Mouse (Mus musculus): ENCODE measurements around the gene Notch1. TPM values are rescaled to one million over a fixed set of nuclear protein-coding genes. Genes with fewer than 3 reads are reported as not detected.

The Notch1 gene
- polyA plus RNA-seq, 1 experiment from 2014 or later, result 27.9 TPM

DNA sequence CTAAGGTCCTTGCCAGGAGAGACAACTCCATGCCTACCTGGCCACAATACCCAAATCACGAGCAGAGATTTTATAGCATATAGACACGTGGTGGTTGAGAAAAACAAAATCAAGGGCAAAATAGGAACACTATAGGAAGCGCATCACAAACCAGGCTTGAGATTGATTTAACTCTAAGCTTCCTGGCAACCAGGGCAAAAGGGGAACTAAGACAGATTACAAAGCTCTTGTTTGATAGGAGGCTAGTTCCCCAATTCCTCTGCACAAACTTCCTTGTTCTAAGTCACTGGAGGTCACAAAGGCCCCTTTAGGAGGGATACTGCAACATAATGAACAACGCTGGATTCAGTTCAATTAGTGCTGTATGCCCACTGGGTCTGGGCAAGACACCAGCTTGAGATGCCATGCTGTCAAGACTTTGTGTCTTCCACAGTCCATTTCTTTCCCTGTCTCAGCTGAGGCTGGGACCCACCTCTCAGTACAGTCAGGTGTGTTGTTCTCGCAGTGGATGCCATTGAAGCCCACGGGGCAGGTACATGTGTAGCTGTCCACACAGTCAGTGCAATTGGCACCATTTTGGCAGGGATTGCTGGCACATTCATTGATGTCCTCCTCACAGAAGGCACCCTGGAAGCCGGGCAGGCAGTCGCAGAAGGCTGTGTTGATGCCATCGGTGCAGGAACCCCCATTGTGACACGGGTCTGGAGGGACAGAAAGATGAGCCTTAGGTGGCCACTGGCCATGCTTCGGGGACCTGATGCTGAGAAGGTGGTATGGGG is 44.0 kb downstream of the Notch1 start:
- no peak overlapping the region for H3K4me3 ChIP-seq (replicated peaks)
- H3K9me3 ChIP-seq, result no peaks in the 10 kb centered on the region
- peaks cover 83% of the 10 kb centered on the region for H3K36me3 ChIP-seq
- no peaks in the 10 kb centered on the region for H3K27me3 ChIP-seq
- H3K27ac ChIP-seq, result no peak overlapping the region
- WGBS, result 93% methylated on average over 11 of the region's 11 CpGs
- H3K9ac ChIP-seq (replicated peaks), result no peak overlapping the region
- no peak for ATAC-seq
- H3K4me2 ChIP-seq (replicated peaks), result no peak overlapping the region
- H3K4me1 ChIP-seq (replicated peaks), result peaks cover 31% of the 10 kb centered on the region

DNA sequence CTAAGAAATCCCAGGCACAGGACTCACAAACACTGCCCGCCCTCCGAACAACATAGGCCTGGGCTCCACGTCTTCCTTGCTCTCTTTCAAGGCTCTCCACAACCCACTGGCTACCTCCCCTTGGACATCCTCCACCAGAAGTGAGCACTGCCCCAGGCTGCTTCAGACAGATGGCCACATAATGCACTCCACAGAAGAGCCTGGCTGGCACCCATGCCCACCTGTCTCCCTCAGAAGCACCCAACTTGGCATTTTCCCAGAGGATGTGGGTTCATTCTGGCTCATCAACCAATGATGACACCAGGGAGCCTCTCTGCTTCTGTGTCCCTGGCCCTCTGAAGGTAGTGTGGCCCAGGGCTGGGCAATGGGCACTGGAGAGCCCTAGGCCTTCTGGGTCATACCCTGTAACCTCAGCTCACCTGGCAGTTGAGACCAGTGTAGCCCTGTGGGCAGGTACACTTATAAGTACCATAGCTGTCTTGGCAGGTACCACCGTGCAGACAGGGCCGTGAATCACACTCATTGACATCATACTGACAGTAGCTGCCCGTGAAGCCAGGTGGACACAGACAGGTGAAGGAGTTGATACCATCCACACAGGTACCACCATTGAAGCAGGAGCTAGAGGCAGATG is 44.7 kb downstream of the Notch1 start:
- H3K27me3 ChIP-seq, result no peaks in the 10 kb centered on the region
- peaks cover 84% of the 10 kb centered on the region for H3K36me3 ChIP-seq
- WGBS, result 94% methylated on average over 6 of the region's 6 CpGs
- H3K4me2 ChIP-seq (replicated peaks), result no peak overlapping the region
- no peak overlapping the region for H3K9ac ChIP-seq (replicated peaks)
- ATAC-seq, result no peak
- peaks cover 28% of the 10 kb centered on the region for H3K4me1 ChIP-seq (replicated peaks)
- no peak overlapping the region for H3K27ac ChIP-seq
- no peak overlapping the region for H3K4me3 ChIP-seq (replicated peaks)
- no peaks in the 10 kb centered on the region for H3K9me3 ChIP-seq

DNA sequence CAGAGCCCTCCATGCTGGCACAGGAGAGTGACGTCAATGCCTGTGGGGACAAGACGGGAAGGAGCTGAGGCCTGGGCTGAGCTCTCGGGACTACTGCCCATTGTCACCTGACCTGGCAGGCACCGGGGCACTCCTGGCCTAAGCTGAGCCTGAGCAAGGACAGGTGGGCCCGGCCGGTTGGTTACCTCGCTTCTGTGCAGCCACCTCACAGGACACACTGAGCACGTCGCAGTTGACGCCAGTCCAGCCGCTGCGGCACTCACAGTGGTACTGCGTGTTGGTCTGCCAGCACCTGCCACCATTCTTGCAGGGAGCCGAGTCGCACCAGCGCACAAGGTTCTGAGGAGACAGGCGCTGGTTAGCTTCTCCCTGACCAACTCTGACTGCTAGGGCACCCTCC is 45.5 kb downstream of the Notch1 start:
- Histone ChIP-seq H3K9ac (replicated peaks) (no peak overlapping the region), H3K27ac (no peak overlapping the region), H3K9me3 (no peaks in the 10 kb centered on the region), H3K4me2 (replicated peaks) (no peak overlapping the region), H3K36me3 (peaks cover 84% of the 10 kb centered on the region), H3K27me3 (no peaks in the 10 kb centered on the region), H3K4me3 (replicated peaks) (no peak overlapping the region), H3K4me1 (replicated peaks) (peaks cover 22% of the 10 kb centered on the region)
- 92% methylated on average over 17 of the region's 17 CpGs for WGBS
- ATAC-seq, result no peak

DNA sequence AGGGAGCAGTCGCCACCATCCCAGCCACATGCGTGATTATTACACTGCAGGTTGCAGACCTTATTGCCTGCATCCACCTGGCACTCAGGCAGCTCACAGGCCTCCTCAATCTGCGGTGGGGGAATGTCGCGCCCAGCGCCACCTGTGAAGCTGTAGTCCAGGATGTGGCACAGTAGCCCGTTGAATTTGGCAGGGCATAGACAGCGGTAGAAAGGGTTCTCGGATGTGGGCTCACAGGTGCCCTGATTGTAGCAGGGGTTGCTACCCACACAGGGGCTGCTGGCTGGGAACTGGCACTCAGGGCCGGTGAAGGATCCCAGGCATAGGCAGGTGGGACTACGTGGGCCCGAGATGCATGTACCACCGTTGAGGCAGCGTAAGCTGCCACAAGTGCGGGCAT is 48.1 kb downstream of the Notch1 start:
- no peaks in the 10 kb centered on the region for H3K9me3 ChIP-seq
- H3K36me3 ChIP-seq, result peaks cover 96% of the 10 kb centered on the region
- 94% methylated on average over 15 of the region's 15 CpGs for WGBS
- 0 out of 2 replicates have a peak, but pooled peaks cover 2% of the 10 kb centered on the region for H3K4me1 ChIP-seq (replicated peaks)
- no peak overlapping the region for H3K4me3 ChIP-seq (replicated peaks)
- no peaks in the 10 kb centered on the region for H3K27me3 ChIP-seq
- no peak overlapping the region for H3K9ac ChIP-seq (replicated peaks)
- H3K27ac ChIP-seq, result no peak overlapping the region
- ATAC-seq, result no peak
- H3K4me2 ChIP-seq (replicated peaks), result no peak overlapping the region

DNA sequence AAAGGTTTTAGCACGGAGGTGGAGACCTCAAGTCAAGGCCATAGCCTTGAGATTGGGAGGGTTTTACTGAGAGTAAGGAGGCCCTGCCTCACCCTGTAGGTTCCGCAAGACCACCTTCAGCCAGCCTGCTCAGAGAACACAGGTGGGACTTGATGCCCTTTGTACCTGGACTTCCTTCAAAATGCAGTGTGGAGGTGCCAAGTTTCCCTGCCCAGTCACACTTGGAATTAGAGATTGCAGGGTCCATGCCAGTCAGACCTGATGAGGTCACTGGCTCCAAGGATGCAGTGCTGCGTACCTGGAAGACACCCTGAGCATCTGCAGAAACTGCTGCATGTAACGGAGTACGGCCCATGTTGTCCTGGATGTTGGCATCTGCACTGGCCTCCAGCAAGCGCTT is 53.1 kb downstream of the Notch1 start:
- 96% methylated on average over 6 of the region's 6 CpGs for WGBS
- Histone ChIP-seq H3K27ac (no peak overlapping the region), H3K36me3 (peaks cover 92% of the 10 kb centered on the region), H3K4me1 (replicated peaks) (peaks cover 19% of the 10 kb centered on the region), H3K4me3 (replicated peaks) (no peak overlapping the region), H3K4me2 (replicated peaks) (no peak overlapping the region), H3K9ac (replicated peaks) (no peak overlapping the region), H3K9me3 (no peaks in the 10 kb centered on the region), H3K27me3 (no peaks in the 10 kb centered on the region)
- ATAC-seq, result no peak

DNA sequence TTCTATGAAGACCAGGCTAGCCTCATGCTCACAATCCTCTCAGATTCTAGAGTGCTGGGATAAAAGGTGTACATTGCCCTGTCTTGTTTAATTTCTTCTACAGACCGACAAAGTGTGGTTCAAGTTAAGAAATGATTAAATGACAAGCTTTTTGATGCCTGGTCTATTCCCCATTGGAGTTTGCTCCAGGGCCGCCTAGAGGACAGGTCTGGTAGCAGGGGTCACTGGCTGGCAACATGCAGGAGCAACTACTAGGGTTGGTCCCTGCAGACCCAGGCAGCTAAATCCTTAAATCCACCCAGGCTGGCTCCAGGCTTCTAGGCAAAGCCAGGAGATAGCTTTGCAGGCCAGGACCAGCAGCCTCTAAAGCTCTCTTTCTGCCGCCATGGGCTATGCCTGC is 53.5 kb downstream of the Notch1 start:
- H3K27me3 ChIP-seq, result no peaks in the 10 kb centered on the region
- H3K9ac ChIP-seq (replicated peaks), result no peak overlapping the region
- H3K27ac ChIP-seq, result no peak overlapping the region
- peaks cover 20% of the 10 kb centered on the region for H3K4me1 ChIP-seq (replicated peaks)
- 86% methylated on average over 3 of the region's 3 CpGs for WGBS
- peaks cover 92% of the 10 kb centered on the region for H3K36me3 ChIP-seq
- H3K4me3 ChIP-seq (replicated peaks), result no peak overlapping the region
- no peaks in the 10 kb centered on the region for H3K9me3 ChIP-seq
- no peak for ATAC-seq
- H3K4me2 ChIP-seq (replicated peaks), result no peak overlapping the region

DNA sequence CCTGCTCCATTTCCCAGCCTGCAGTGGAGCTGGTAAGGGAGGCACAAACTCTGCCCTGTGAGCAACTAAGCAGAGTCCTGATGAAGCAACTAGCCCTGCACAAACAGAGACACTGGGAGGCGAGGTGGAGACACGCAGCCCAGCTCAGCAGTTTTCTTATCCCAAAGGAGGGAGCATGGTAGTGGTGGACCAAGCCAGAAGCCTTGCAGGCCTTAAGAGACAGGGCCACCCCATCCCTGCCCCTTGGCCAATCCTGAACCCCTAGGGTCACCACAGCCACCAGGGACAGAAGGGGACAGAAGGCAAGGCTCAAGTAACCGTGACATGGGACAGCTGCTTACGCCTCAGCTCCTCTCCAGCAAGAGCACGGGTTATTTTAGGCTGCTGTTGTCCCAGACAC is 54.8 kb downstream of the Notch1 start:
- ATAC-seq, result no peak
- H3K27ac ChIP-seq, result no peak overlapping the region
- H3K27me3 ChIP-seq, result no peaks in the 10 kb centered on the region
- WGBS, result 87% methylated on average over 5 of the region's 5 CpGs
- no peak overlapping the region for H3K4me3 ChIP-seq (replicated peaks)
- no peak overlapping the region for H3K9ac ChIP-seq (replicated peaks)
- H3K36me3 ChIP-seq, result peaks cover 79% of the 10 kb centered on the region
- H3K4me1 ChIP-seq (replicated peaks), result peaks cover 18% of the 10 kb centered on the region
- no peak overlapping the region for H3K4me2 ChIP-seq (replicated peaks)
- H3K9me3 ChIP-seq, result no peaks in the 10 kb centered on the region

DNA sequence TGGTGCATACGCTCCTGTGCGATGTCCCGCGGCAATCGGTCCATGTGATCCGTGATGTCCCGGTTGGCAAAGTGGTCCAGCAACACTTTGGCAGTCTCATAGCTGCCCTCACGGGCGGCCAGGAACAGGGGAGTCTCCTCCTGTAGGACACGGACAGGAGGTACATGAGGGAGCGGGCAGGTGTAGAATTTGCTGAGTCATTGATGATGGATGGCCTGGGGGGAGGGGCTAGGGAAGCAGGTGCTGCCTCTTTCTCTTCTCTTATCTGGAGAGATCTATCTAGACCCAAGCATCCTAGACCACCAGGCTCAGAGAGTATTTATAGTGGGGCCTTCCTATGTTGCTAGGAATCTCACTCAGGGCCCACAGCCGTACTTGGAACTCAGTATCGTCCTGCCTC is 55.6 kb downstream of the Notch1 start:
- 93% methylated on average over 13 of the region's 13 CpGs for WGBS
- H3K27ac ChIP-seq, result peak overlapping the region; percentile 45
- no peaks in the 10 kb centered on the region for H3K9me3 ChIP-seq
- ATAC-seq, result no peak
- peaks cover 71% of the 10 kb centered on the region for H3K36me3 ChIP-seq
- no peak overlapping the region for H3K4me3 ChIP-seq (replicated peaks)
- H3K27me3 ChIP-seq, result no peaks in the 10 kb centered on the region
- H3K4me2 ChIP-seq (replicated peaks), result no peak overlapping the region
- H3K9ac ChIP-seq (replicated peaks), result no peak overlapping the region
- H3K4me1 ChIP-seq (replicated peaks), result peaks cover 18% of the 10 kb centered on the region

DNA sequence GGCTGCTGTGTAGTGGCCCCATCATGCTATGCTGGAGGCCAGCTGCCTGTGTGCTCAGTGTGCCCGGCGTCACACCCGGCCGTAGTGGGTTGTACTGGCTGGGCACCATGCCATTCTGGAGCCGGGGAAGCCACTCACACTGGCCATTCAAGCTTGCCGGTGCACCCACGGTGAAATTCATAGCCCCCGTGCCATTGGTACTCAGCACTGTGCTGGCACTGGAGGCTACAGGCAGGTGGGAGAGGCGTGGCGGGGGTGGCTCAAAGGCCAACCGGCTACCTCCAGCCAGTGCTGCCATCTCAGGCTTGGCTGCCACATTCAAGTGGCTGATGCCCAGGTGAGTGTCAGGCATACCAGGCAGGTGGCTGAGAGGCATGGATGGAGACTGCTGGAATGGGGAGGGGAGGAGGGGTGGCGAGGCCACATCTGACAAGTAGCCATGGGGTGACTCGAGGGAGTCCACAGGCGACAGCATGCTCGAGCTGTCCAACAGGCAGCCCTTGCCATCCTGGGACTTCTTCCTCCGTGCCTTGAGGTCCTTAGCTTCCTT is 56.3 kb downstream of the Notch1 start:
- no peak overlapping the region for H3K4me3 ChIP-seq (replicated peaks)
- no peaks in the 10 kb centered on the region for H3K9me3 ChIP-seq
- no peaks in the 10 kb centered on the region for H3K27me3 ChIP-seq
- H3K9ac ChIP-seq (replicated peaks), result no peak overlapping the region
- H3K36me3 ChIP-seq, result peaks cover 66% of the 10 kb centered on the region
- 89% methylated on average over 15 of the region's 16 CpGs for WGBS
- no peak overlapping the region for H3K4me2 ChIP-seq (replicated peaks)
- peak overlapping the region; percentile 45 for H3K27ac ChIP-seq
- peaks cover 18% of the 10 kb centered on the region for H3K4me1 ChIP-seq (replicated peaks)
- peak; percentile 31; the same call in 1 of the 2 replicates for ATAC-seq

DNA sequence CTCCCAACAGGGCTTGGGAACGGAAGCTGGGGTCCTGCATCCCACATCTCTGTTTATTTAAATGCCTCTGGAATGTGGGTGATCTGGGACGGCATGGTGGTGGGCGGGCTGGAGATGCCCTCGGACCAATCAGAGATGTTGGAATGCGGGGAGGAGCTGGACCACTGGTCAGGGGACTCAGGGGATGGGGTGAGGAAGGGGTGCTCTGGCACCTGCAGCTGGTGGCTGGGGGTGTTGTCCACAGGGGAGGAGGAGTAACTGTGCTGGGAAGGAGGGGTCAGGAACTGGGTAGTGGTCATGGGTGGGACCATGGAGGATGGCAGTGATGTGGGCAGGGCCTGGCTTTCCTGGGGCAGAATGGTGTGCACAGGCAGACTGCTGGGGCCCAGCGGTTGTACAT is 57.0 kb downstream of the Notch1 start:
- peaks cover 59% of the 10 kb centered on the region for H3K36me3 ChIP-seq
- peak; percentile 18; the same call in 1 of the 2 replicates for ATAC-seq

DNA sequence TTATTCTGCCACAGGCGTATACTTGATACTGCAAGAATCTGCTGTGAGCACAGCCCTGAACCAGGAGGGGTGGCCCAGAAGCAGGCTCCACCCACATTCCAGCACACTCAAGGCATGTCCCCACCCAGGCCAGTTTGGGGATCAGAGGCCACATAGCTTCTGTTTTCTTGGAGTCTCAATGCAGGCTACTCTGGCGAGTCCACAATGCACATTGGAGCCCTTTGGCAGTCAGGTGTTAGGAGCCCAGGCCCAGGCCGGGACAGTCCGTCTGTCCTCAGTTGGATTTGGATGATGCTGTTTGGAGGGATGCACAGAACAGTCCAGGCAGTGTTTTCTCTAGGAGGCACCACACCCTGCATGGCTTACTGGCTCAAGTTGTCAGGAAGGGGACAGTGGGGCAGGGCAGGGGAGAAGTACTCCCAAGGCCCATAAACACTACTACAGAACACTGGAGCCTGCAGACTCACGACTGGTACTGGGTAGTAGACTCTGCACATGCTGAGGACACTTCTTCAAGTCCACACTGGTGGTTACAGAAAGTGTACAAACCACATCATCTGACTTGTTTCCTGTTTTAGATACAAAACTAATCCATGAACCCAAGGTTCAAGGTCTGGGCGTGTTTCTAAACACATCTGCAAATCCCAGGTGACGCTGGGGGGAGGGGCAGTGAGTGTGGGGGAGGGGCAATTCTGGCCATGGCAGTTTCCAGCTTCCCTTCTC is 57.9 kb downstream of the Notch1 start:
- peaks cover 52% of the 10 kb centered on the region for H3K36me3 ChIP-seq
- no peaks in the 10 kb centered on the region for H3K27me3 ChIP-seq
- no peak overlapping the region for H3K9ac ChIP-seq (replicated peaks)
- peaks cover 18% of the 10 kb centered on the region for H3K4me1 ChIP-seq (replicated peaks)
- H3K9me3 ChIP-seq, result no peaks in the 10 kb centered on the region
- H3K27ac ChIP-seq, result no peak overlapping the region
- WGBS, result 38% methylated on average over 7 of the region's 7 CpGs
- ATAC-seq, result peak; percentile 51; the same call in 1 of the 2 replicates
- H3K4me2 ChIP-seq (replicated peaks), result no peak overlapping the region
- H3K4me3 ChIP-seq (replicated peaks), result no peak overlapping the region

More for the DNA sequence above, 57.0 kb downstream of the Notch1 start:
- H3K27ac ChIP-seq, result peak overlapping the region; percentile 45; the same call in 1 of the 2 replicates
- WGBS, result 37% methylated on average over 6 of the region's 6 CpGs
- no peak overlapping the region for H3K4me3 ChIP-seq (replicated peaks)
- H3K27me3 ChIP-seq, result no peaks in the 10 kb centered on the region
- no peak overlapping the region for H3K4me2 ChIP-seq (replicated peaks)
- 0 out of 2 replicates have a peak overlapping the region, but pooled peaks have one; percentile 16 for H3K9ac ChIP-seq (replicated peaks)
- H3K9me3 ChIP-seq, result no peaks in the 10 kb centered on the region
- peaks cover 18% of the 10 kb centered on the region for H3K4me1 ChIP-seq (replicated peaks)

Data from midbrain, embryonic 13.5 days (tissue).